Mouse (Mus musculus) spleen, adult 18-20 months (tissue): ENCODE results near the gene Cd40.

Experiments used
- DNase-seq, 2 experiments: peaks; one replicate each; pipeline ENCODE4 v3.0.0; 2022; ENCODE audit warnings: mixed read lengths in 2 of 2

Gene Cd40

DNA sequence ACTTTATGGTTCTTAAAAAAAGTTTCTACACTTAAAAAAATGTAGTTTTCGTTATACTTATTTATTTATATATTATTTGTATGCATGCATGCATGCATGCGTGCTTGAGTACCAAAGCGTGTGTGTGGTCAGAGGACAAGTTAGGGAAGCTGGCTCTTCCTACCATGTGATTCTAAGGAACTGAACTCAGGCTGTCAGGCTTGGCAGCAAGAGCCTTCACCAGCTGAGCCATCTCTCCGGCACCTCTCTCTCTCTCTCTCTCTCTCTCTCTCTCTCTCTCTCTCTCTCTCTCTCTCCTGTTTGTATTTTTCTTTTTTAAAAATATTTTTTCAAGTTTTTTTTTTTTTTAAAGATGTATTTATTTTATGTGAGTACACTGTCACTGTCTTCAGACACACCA is 4.5 kb downstream of the Cd40 start:
- DNase-seq = no peak

- DNase-seq = peak in 1 of 2 experiments; percentile 27
Observed at GRCm38 (mm10) chr2:165061638-165062433, 6.4 kb downstream of the Cd40 start.

DNA sequence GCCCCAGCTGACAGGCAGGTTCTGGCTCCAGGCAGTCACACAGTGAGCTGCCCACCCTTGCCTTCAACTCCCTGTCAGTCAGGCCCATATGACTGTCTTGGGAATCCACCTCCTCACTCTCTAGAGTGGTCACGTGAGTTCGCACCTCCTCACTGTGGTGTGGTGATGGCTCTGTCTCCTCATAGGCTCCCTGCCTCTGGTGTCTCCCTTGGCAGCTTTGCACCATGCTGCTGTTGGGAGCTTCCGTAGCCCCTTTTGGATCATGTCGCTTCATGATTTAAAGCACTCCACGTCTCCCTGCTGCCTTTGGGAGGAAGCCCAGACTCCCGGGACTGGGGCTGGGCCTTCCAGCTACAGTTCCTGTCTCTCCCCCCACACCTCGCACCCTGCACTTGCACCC is 9.1 kb downstream of the Cd40 start:
- DNase-seq = no peak

GRCm38 (mm10) chr2:165068806-165069205 is 13.4 kb downstream of the Cd40 start:
- no peak for DNase-seq

- peak in 1 of 2 experiments; percentile 49 for DNase-seq
Observed at GRCm38 (mm10) chr2:165070096-165070816, 14.8 kb downstream of the Cd40 start.

DNA sequence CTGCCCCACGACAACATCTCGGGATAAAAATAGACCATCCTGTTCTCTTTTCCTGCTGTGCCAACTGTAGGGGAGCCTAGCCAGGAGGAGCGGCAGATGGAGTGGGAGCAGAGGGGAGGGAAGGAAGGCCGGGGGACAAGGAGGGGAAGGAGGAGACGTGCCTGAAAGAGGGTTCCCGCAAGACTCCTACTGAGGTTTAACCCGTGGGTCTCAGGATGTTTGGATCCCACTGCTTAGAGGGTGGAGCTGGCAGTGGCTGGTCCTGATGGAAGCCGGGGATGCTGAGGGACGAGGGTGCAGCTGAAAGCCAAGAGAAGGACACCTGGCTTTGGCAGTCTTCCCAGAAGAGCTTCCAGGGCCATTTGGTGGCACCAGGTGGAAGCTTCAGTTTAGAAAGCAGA is 18.0 kb downstream of the Cd40 start:
- DNase-seq = no peak

DNA sequence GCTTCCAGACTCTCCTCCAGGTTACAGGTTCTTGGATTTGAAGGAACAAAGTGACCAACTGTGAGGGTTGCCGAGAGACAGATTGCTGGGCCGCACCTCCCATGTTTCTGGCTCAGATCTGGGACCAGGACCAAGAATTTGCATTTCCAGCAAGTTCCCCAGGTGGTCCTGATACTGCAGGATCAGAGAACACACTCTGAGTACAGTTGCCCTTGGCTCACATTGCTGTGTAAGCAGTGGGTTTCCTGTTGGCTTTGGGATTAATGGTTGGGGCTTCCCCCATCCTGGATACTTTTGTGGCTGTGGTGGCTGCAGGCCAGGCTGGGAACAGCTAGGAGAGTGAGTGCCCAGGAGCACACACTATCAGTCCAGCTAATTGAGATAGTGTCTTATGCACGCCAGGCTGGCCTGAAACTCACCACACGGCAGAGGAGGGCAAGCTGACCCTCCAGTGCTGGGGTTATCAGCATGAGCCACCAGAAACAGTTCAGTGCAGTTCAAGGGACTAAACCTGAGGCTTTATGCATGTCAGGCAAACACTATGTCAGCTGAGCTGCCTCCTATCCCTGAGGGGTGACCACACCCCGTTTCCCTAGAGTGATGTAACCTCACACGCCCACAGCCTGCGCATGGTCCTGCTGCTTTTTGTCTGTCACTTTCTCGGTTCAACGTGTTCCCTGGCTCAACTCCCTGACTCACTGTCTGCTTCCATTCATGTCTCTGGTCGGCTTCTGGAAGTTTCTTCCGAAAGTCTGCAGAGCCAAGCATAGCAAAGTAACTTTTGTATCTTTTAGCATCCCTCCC is 18.9 kb downstream of the Cd40 start:
- DNase-seq = no peak

- peak; percentile 61 to 81 for DNase-seq
Observed at GRCm38 (mm10) chr2:165074937-165075336, 19.5 kb downstream of the Cd40 start.

DNA sequence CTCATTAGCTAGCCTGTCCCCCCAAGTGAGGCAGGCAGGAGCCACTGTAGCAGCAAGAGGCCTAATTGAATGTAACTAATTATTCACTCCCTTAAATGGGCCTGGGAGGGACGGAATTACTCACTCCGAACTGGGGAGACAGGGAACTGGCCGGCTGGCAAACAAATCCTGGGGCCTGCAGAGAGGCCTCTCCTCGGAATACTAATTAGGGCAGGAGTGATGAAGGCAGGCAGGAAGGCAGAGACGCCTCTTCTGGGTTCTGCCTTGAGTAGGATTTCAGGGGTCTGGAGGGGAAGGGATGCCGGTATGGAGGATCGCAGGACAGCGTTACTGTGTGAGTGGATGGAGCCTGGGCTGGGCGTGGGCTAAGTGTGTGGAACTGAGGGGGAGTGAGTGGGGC is 21.6 kb downstream of the Cd40 start:
- no peak for DNase-seq

DNA sequence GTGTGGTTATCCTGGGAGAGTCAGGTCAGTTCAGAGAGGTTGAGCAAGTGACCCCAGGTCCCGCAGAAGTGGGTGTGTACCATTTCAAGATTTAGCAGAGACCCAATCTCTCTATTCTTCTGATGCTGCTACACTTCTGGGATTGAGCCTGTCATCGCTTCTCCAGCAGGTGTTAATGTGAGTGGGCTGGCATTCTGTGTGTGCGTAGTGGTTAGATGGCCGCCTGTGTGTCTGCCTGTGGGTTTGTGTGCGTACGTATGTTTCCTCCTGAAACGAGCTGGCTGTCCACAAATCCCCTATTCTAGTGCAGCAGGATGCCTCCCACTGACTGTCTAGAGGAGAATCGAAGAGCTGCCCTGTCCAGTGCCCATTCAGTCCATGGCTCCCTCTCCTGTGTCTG is 22.6 kb downstream of the Cd40 start:
- DNase-seq = no peak

GRCm38 (mm10) chr2:165078605-165079004 is 23.2 kb downstream of the Cd40 start:
- no peak for DNase-seq

GRCm38 (mm10) chr2:165080657-165081056 is 25.2 kb downstream of the Cd40 start:
- no peak for DNase-seq

GRCm38 (mm10) chr2:165081257-165081656 is 25.8 kb downstream of the Cd40 start:
- DNase-seq = no peak

DNA sequence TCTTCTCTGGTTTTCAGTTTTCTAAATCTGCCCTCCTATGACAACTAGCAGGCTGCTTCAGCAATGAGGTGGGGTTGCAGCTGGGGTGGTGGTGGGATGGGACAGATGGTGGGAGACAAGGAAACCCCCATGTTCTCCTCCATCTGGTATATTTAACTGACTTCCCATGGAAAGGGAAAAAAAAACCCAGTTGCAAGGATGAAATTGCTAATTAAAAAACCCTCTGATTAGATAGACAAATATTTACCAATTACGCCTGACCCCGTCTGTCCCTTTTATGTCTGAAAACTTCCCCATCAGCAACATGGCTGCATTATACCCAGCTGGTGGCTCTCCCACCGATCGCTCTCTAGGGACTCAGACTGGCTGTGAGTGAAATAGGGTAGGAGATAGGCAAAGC is 31.2 kb downstream of the Cd40 start:
- no peak for DNase-seq

DNA sequence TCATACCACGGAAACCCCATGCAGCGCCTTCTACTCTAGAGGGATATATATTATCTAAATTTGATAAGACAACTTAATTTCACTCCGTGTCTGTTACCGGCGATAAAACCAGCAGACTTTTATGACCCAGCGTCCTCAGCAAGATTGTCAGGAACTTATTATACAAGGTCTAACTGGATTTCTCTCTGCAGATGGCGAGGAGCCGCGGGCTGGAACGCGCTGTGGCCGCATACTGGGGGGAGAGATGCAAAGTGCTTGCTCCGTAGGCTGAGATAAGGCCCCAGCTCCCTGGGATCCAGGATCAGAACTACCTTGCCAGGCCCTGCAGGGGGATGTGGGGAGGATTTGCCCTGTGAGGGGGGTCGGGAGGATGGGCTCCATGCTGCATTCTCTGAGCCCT is 34.0 kb downstream of the Cd40 start:
- DNase-seq = no peak

- DNase-seq = no peak
Observed at GRCm38 (mm10) chr2:165090650-165091049, 35.2 kb downstream of the Cd40 start, which contains the start of gene 1700025C18Rik. TSS of gene 1700025C18Rik (minus strand) at chr2:165090750.

DNA sequence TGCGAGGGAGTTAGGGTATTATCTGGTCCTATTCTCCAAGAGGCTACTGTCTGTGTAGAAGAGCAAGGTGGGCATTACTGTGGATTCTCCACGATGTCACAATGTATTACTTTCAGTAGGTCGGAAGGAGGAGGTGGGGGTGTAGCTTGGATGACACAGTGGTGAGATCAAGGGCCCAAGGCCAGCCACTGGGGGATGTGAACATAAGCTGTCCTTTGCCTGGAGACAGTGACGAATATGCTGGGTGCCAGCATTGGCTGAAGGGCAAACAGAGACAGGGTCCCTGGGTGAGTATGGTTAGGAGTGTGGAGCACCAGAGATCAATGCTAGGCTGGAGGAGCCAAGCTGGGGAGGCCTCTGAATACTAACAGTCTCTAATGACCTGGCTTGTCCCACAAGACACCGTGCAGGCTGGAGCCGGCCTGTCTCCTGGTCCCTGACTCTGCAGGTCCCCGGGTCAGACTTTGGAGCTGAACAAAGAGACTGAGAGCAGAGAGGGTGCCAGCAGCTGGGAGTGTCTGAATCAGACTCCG is 36.1 kb downstream of the Cd40 start:
- no peak for DNase-seq

DNA sequence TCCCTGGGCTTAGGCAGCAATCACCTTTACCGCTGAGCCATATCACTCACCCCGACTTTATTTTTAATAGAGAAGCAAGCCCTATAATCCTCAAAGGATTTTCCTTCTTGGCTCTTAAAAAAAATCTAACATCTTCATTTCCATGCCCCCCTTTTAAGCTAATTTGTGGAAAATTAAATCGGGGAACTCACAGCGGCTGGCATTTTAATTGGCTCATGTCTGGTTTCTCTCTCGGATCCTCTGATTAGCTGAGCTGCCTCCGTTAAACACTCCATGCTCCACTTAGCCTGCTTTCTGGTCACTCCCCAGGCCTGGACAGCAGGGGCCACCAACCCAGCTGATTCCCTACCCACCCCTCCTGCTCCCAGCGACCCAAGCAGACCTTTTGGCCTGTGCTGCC is 37.0 kb downstream of the Cd40 start:
- no peak for DNase-seq

GRCm38 (mm10) chr2:165096367-165096766 is 40.9 kb downstream of the Cd40 start:
- no peak for DNase-seq

DNA sequence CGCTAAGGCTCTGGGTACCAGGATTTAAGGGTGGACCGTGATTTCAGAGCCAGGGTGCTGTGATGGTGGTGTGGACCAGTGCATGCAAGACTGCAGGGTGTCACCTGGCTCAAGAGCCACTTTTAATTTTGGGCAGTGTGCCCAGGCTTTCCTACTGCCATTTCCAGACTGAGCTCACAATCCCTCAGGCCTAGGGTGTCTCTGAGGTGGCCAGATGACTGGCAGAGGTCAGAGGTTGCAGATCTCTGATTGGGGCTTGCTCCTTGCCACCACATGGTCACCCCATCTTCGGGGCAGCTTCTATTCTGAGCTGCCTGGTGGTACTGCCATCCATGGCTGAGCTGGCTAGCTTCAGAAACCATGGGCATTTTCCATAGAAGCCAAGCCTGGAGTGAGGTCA is 43.4 kb downstream of the Cd40 start:
- DNase-seq = no peak

- no peak for DNase-seq
Observed at GRCm38 (mm10) chr2:165100749-165101148, 45.3 kb downstream of the Cd40 start.

DNA sequence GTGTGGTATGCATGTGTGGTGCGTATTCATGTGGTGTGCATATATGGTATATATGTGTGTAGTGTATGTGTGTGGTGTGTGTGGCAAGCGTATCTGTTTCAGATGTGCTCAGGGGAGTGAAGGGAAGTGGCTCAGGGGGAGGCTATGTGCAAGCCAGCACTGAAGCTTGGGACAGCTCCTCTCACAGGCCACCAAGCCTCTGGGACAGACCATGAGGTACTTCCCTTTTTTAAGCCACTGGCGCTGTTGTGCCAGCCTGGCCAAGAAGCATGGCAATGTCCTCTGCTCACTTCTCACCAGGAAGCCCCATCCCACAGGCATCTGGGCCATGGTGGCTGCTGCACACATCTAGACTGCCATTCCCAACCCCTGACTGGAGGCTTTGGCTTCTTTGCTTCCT is 47.5 kb downstream of the Cd40 start:
- DNase-seq = no peak

- no peak for DNase-seq
Observed at GRCm38 (mm10) chr2:165105513-165106079, 50.2 kb downstream of the Cd40 start.
